Mouse (Mus musculus) neural tube, embryonic 15.5 days (tissue): Measurements from ENCODE around the gene Cd84. TPM values are rescaled to one million over a fixed set of nuclear protein-coding genes. Genes with fewer than 3 reads are reported as not detected.
"Not testable (repeated sequence)": the region's sequence is repeated elsewhere in the genome, so short reads cannot be mapped to it uniquely, and the experiment has no call there.

ENCODE experiments used
- ATAC-seq: fragments of 200-750 bp; cut with Nextera tagmentation; 2 replicates; pipeline ENCODE4 v1.8.0; 2017; ENCODE audit warnings: mild to moderate bottlenecking, moderate TSS enrichment, moderate library complexity; ENCODE audit not compliant: low FRiP score
- H3K27ac ChIP-seq: fragments of 300-500 bp; sonication (generic); replicated peaks from 2 replicates; pipeline ENCODE4 v1.5.1; 2015; ENCODE audit warnings: mild to moderate bottlenecking, inconsistent platforms
- H3K27me3 ChIP-seq: fragments of 300-500 bp; sonication (generic); replicated peaks from 2 replicates; pipeline ENCODE4 v1.6.1; 2015; ENCODE audit warnings: inconsistent platforms
- H3K36me3 ChIP-seq: fragments of 300-500 bp; sonication (generic); 2 replicates; pipeline ENCODE4 v1.6.1; 2015; ENCODE audit warnings: inconsistent platforms
- H3K4me1 ChIP-seq: fragments of 300-500 bp; sonication (generic); 2 replicates; pipeline ENCODE4 v1.6.1; 2015; ENCODE audit warnings: inconsistent platforms
- H3K4me2 ChIP-seq: fragments of 300-500 bp; sonication (generic); 2 replicates; pipeline ENCODE4 v1.6.1; 2015; ENCODE audit warnings: inconsistent platforms, mild to moderate bottlenecking, moderate library complexity
- H3K4me3 ChIP-seq: fragments of 300-500 bp; sonication (generic); replicated peaks from 2 replicates; pipeline ENCODE4 v1.5.1; 2015; ENCODE audit warnings: mild to moderate bottlenecking, inconsistent platforms
- H3K9ac ChIP-seq: fragments of 300-500 bp; sonication (generic); replicated peaks from 2 replicates; pipeline ENCODE4 v1.6.1; 2015; ENCODE audit warnings: mild to moderate bottlenecking, inconsistent platforms
- H3K9me3 ChIP-seq: fragments of 300-500 bp; sonication (generic); replicated peaks from 2 replicates; pipeline ENCODE4 v1.6.1; 2016; ENCODE audit warnings: inconsistent platforms
- WGBS: fragments of 180-500 bp; shearing (Covaris S2); methylation state at CpG from one replicate; pipeline ENCODE4 v1.1.7; 2015; ENCODE audit warnings: mixed read lengths; 5-methylcytosine and 5-hydroxymethylcytosine counted together
- polyA plus RNA-seq: library from polyadenylated mRNA; unstranded; fragments of >200 nt; fragmentation: Nextera tagmentation; extraction: Ambion mirVana; gene quantifications from 2 replicates; pipeline ENCODE4 v1.2.1, GENCODE M21; 2015

Gene Cd84
- polyA plus RNA-seq, 1 experiment from 2014 or later, result 1.4 TPM

DNA sequence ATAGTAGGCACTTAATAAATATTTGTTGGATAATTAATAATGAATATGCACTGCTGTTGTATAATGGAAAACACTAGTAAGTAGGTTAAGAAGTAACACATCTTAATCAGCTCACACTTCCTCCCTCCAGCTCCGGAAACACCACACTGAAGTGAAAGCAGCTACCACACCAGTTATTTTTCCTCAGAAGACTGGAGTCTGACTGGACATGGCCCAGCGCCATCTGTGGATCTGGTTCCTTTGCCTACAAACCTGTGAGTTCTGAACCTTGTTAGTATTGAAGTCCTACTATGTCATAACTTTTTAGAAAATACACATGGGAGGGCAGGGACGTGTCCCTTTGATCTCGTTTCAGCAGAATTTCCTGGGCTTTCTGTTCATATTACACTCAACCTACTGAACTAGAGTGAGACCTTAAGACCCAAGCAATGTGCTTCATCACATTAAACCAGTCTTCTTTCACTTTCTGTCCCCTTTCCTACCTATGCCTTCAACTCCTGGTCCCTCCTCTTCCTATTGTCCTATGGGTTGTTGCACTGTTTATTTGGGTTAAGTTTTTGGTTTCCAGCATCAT is 1.0 kb downstream of the Cd84 start:
- Histone ChIP-seq H3K36me3 (no peaks in the 10 kb centered on the region), H3K27me3 (no peaks in the 10 kb centered on the region), H3K4me3 (no peak overlapping the region), H3K9ac (no peak overlapping the region), H3K27ac (no peak overlapping the region), H3K4me1 (no peaks in the 10 kb centered on the region), H3K4me2 (no peak overlapping the region), H3K9me3 (no peaks in the 10 kb centered on the region)
- ATAC-seq, result no peak
- 88% methylated on average over 4 of the region's 4 CpGs for WGBS

DNA sequence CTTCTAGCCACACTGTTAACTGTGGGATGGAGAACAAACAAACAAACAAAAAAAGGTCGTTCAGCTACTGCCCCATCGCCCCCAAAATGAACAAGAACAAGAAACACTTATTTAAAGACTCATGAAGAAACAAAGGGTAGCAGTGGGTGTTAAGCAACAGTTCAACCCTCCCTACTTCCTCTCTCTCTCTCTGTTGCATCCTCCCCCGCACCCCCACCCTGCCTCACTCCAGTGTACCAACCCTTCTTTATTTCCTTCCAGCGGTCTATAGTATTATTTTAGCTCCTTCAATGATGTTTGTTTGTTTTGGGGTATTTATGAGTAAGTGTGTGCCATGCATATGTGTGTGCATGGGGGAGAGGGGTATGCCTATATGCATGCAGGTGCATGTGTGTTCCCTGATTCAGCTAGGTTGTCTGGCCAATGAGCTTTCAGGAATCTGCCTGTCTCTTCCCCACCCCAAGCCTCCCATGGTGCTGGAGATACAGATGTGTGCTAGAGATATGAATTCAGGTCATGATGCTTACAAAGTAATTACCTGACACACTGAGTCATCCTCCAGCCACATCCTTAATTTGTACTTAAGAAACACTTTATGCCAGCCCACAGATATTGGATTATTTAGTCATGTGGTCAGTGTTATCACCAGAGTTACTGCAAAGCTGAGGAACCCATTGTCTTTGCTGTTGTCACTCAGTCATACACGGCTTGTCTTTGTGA is 5.7 kb downstream of the Cd84 start:
- WGBS, result 76% methylated on average over 5 of the region's 5 CpGs
- no peak overlapping the region for H3K4me3 ChIP-seq

DNA sequence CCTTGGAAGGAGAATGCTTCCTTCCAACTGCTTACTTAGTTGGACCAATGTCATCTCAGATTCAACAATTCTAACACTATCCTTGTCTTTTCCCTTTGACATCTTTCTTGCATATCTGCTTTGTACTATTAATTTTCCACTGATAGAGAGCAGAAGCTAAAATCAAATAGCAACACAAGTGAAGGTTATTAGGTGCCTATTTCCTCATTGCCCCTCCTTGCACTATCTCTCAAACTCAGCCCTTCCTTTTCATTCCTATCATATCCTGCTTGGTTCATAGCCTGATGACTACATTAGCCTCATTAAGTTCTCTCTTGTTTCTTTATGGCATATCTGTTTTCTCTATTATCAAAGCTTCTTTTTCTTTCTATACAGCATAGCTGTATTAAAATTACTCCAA is 8.7 kb downstream of the Cd84 start:
- Histone ChIP-seq H3K27me3 (no peaks in the 10 kb centered on the region), H3K27ac (no peak overlapping the region), H3K36me3 (no peaks in the 10 kb centered on the region), H3K9me3 (no peaks in the 10 kb centered on the region), H3K4me1 (no peaks in the 10 kb centered on the region), H3K9ac (no peak overlapping the region), H3K4me2 (no peak overlapping the region), H3K4me3 (no peak overlapping the region)
- ATAC-seq, result no peak

More for the DNA sequence above, 5.7 kb downstream of the Cd84 start:
- H3K4me2 ChIP-seq, result no peak overlapping the region
- ATAC-seq, result no peak
- no peaks in the 10 kb centered on the region for H3K9me3 ChIP-seq
- H3K36me3 ChIP-seq, result no peaks in the 10 kb centered on the region
- H3K27ac ChIP-seq, result no peak overlapping the region
- H3K9ac ChIP-seq, result no peak overlapping the region
- no peaks in the 10 kb centered on the region for H3K4me1 ChIP-seq
- H3K27me3 ChIP-seq, result no peaks in the 10 kb centered on the region

DNA sequence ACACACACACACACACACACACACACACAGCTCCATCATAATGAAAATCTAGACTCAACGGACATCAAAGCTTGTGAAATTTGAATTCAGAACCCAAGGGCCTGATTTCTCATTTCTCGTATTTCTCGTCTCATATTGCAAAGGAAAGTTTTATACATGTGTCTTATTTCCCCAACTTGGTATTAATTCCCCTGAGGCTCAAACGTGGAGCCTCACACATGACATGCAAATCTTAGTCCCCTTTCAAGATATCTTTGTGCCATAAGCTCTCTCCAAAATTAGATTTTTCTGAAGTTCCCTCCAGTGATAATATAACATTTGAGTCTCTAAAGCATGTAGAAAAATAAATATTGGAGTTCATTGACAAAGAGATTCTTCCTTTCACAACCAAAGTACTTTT is 9.3 kb downstream of the Cd84 start:
- no peak overlapping the region for H3K27ac ChIP-seq
- H3K27me3 ChIP-seq, result no peaks in the 10 kb centered on the region
- H3K36me3 ChIP-seq, result no peaks in the 10 kb centered on the region
- H3K4me3 ChIP-seq, result no peak overlapping the region
- no peak overlapping the region for H3K9ac ChIP-seq
- no peaks in the 10 kb centered on the region for H3K4me1 ChIP-seq
- 83% methylated on average over 4 of the region's 4 CpGs for WGBS
- no peaks in the 10 kb centered on the region for H3K9me3 ChIP-seq
- no peak for ATAC-seq
- H3K4me2 ChIP-seq, result no peak overlapping the region

DNA sequence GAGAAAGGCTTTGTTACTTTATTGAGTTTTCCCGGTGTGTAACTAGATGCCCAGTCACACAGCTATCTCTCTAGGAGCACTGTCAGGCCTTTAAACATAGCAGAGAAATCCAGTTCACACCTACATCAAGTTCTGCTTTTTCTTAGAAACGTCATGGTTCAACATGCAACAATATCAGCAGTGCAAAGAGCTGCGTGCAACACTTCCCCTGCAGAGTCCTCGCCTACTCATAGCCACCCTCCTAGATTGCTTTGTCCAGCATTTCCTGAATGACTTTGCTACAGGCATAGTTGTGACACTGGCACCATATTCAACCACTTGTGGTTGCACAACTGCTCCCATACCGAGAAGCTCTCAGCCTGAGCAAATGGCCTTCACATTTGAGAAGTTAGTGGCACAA is 10.0 kb downstream of the Cd84 start:
- no peaks in the 10 kb centered on the region for H3K27me3 ChIP-seq
- H3K9ac ChIP-seq, result no peak overlapping the region
- no peak for ATAC-seq
- no peaks in the 10 kb centered on the region for H3K4me1 ChIP-seq
- no peaks in the 10 kb centered on the region for H3K9me3 ChIP-seq
- H3K36me3 ChIP-seq, result no peaks in the 10 kb centered on the region
- no peak overlapping the region for H3K27ac ChIP-seq
- WGBS, result 90% methylated on average over 5 of the region's 5 CpGs
- H3K4me3 ChIP-seq, result no peak overlapping the region
- no peak overlapping the region for H3K4me2 ChIP-seq

DNA sequence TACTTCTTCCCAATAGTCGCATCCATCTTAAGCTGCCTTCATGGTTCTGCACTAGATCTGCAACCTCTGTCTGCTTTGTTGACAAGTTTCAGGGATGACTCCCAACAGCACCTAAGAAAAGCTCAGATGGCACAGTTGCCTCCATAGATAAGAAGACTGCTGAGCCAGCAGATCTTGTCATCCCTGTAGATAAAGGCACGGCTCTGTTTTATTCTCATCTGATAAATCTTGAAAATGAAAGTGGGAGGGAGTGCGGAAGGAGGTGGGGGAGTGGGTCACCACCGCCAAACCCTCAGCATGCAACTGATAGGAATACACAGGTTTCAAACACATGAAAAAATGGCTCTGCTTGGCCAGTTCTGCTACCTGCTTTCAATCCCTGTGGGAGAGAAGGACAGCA is 26.0 kb downstream of the Cd84 start:
- H3K4me2 ChIP-seq, result no peak overlapping the region
- 94% methylated on average over 4 of the region's 4 CpGs for WGBS
- H3K27me3 ChIP-seq, result no peaks in the 10 kb centered on the region
- H3K36me3 ChIP-seq, result no peaks in the 10 kb centered on the region
- ATAC-seq, result no peak
- H3K4me3 ChIP-seq, result no peak overlapping the region
- H3K9ac ChIP-seq, result no peak overlapping the region
- no peaks in the 10 kb centered on the region for H3K4me1 ChIP-seq
- no peak overlapping the region for H3K27ac ChIP-seq
- H3K9me3 ChIP-seq, result no peaks in the 10 kb centered on the region

DNA sequence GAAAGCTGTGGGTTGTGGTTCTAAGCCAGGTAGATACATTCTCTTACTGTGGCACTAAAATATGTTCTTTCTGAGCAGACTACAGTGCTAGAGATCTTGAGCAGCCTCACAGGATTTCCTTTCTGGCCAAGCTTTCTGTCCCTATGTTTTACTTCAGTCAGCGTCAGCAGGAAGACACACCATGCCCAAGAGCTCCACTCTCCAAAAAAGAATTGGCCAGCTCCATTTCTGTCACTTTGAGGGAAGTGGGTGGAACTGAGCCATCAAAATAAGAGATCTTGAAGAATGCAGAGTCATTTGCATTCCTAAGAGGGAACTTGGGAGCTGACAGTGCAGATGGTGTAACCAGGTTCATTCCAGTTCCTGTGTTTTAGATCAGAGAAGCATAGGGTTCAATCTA is 47.5 kb downstream of the Cd84 start:
- WGBS, result 75% methylated on average over 1 of the region's 1 CpGs
- Histone ChIP-seq H3K4me3 (no peak overlapping the region), H3K4me2 (no peak overlapping the region), H3K27me3 (no peaks in the 10 kb centered on the region), H3K36me3 (no peaks in the 10 kb centered on the region), H3K4me1 (no peaks in the 10 kb centered on the region), H3K9me3 (no peaks in the 10 kb centered on the region), H3K27ac (no peak overlapping the region), H3K9ac (no peak overlapping the region)
- ATAC-seq, result no peak

DNA sequence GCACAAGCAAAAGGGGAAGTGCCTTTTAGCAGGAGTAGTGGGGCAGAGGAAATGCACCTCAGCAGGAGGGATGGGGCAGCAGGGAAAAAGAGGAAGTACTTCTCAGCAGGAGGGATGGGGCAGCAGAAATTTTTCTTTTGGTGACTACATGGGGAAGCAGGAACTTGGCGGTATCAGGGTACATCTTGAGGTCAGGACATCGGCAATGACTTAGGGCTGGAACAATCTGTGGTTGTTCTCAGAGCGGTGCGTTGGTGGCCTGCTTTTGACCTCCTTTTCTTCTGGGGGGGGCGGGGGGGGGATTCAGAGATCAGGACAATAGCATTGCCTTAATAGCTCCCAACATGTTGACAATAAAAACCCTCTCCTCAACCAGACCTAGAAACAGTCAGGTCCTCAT is 55.9 kb downstream of the Cd84 start, which contains the start of gene Gm10521:
Gene Gm10521 (plus strand): TSS at position 301 of the 400 bp plus-strand sequence.
- H3K4me2 ChIP-seq, H3K27me3 ChIP-seq, ATAC-seq, H3K9me3 ChIP-seq, H3K27ac ChIP-seq, H3K4me3 ChIP-seq, H3K4me1 ChIP-seq, H3K36me3 ChIP-seq, H3K9ac ChIP-seq: not testable (repeated sequence)
- 60% methylated on average over 5 of the region's 5 CpGs for WGBS

DNA sequence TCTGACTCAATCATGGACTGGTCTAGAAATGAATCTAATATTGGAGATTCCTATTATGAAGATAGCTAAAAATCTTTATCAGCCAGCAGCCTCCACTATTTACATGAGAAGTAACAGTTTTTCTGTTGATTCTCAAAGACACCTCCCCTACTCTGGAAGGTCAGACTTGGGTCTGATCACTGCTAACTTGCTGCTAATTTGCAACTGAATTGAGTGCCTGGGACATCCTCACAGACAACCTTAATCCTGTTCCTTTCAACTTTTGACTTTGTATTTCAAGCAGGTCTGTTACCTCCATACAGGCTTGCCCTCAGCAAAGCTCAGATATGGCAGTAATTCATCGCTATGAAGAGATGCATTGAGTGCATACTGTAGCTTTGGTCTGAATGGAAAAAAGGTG is 64.5 kb downstream of the Cd84 start:
- 86% methylated on average over 1 of the region's 1 CpGs for WGBS
- no peak for ATAC-seq
- H3K4me2 ChIP-seq, result no peak overlapping the region
- H3K36me3 ChIP-seq, result no peaks in the 10 kb centered on the region
- H3K9me3 ChIP-seq, result no peaks in the 10 kb centered on the region
- no peak overlapping the region for H3K9ac ChIP-seq
- H3K27ac ChIP-seq, result no peak overlapping the region
- no peaks in the 10 kb centered on the region for H3K4me1 ChIP-seq
- H3K27me3 ChIP-seq, result no peaks in the 10 kb centered on the region
- no peak overlapping the region for H3K4me3 ChIP-seq

DNA sequence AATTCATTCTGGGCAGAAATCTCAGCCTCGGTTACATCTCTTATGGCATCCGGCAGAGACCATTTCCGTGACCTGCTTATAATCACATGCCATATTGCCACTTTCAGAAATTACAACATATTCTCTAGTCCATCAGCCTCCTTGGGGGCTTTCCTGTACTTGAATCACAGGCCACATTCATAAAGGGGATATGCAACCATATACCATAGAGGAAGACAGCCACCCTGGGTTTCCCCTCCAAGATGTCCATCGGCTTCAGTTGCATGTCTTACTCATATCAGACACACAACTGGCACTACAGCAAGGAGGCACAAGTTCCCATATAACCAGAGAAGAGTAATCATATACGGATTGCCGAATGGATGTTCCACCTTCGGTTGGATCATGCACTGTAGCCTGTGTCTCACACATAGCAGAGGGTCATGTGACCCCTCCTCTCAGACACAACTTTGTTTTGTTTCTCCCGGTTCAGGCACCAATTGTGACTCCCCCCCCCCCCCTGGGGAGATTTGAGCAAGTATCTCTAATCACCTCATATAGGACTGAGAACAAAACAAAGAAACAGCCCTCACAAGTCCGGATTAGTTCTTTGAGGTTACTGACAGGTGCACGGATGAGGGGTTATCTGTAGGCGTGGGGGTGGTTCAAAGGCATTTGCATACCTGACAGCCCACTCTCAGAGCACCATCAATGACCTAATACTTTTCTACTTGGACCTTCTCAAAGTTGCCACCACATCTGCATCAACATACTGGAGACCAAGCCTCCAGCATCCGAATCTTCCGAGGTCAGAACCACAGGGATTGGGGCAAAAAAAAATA is 76.4 kb downstream of the Cd84 start:
- Histone ChIP-seq H3K4me3 (no peak overlapping the region), H3K9me3 (no peaks in the 10 kb centered on the region), H3K4me1 (no peaks in the 10 kb centered on the region), H3K9ac (no peak overlapping the region), H3K27ac (no peak overlapping the region), H3K27me3 (no peaks in the 10 kb centered on the region), H3K4me2 (no peak overlapping the region), H3K36me3 (no peaks in the 10 kb centered on the region)
- 84% methylated on average over 13 of the region's 13 CpGs for WGBS
- no peak for ATAC-seq

DNA sequence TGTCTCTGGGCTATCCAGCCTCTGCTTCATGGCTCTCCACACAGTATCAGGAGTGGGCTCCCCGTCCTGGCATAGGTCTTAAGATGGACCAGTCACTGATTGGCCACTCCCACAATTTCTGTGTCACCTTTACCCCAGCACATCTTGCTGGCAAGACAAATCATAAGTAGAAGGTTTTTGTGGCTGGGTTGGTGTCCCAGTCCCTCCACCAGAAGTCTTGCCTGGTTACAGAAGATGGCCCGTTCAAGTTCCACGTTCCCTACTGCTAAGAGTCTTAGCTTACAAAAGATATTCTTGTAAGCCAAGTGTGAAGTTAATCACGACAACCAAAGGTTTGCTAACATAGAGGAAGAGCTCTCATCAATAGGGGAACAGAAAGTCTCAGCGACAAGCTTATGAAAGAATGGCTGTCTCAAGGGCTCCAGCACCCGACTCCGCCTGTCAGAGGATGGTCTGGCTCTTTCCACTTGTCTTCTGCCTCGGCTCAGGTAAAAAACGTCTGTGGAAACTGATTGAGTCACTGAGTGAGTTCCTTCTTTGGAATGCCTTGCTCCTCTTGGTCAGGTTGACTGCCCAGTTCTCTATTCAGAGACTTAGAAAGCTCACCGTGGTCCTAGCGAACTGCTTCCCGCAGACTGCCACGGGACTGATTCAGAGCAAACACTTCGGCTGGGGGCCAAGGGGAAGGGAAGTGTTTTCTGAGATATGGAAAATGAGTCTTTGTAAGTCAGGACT is 78.0 kb downstream of the Cd84 start, which contains the start of gene Slamf6:
Gene Slamf6 (plus strand): TSS at position 211 of the 735 bp plus-strand sequence.
- no peak within 1 kb of the TSS for H3K9ac ChIP-seq
- no peak within 1 kb of the TSS for H3K27ac ChIP-seq
- no peaks in the 10 kb centered on the region for H3K36me3 ChIP-seq
- H3K4me1 ChIP-seq, result no peaks in the 10 kb centered on the region
- H3K4me2 ChIP-seq, result no peak within 1 kb of the TSS
- ATAC-seq, result no peak
- 87% methylated on average over 14 of the region's 14 CpGs for WGBS
- no peaks in the 10 kb centered on the region for H3K27me3 ChIP-seq
- H3K9me3 ChIP-seq, result no peaks in the 10 kb centered on the region
- H3K4me3 ChIP-seq, result no peak within 1 kb of the TSS
